Mouse (Mus musculus) embryonic facial prominence, embryonic 15.5 days (tissue): ENCODE results near the gene Spg7. TPM values are rescaled to one million over a fixed set of nuclear protein-coding genes. Genes with fewer than 3 reads are reported as not detected.
A peak's percentile ranks its signal among the peaks of the same experiment; 100 is the strongest.

Experiments used
- ATAC-seq: fragments of 200-750 bp; cut with Nextera tagmentation; 2 replicates; pipeline ENCODE4 v1.8.0; 2017; ENCODE audit warnings: low read depth, moderate TSS enrichment; ENCODE audit not compliant: insufficient number of reproducible peaks, low FRiP score, low TSS enrichment
- H3K27ac ChIP-seq: fragments of 300-500 bp; sonication (generic); replicated peaks from 2 replicates; pipeline ENCODE4 v1.5.1; 2015; ENCODE audit warnings: mild to moderate bottlenecking, inconsistent platforms
- H3K27me3 ChIP-seq: fragments of 300-500 bp; sonication (generic); 2 replicates; pipeline ENCODE4 v1.6.1; 2015; ENCODE audit warnings: inconsistent platforms
- H3K36me3 ChIP-seq: fragments of 300-500 bp; sonication (generic); 2 replicates; pipeline ENCODE4 v1.6.1; 2015; ENCODE audit warnings: mild to moderate bottlenecking, inconsistent platforms
- H3K4me1 ChIP-seq: fragments of 300-500 bp; sonication (generic); 2 replicates; pipeline ENCODE4 v1.6.1; 2015; ENCODE audit warnings: inconsistent platforms
- H3K4me2 ChIP-seq: fragments of 300-500 bp; sonication (generic); replicated peaks from 2 replicates; pipeline ENCODE4 v1.6.1; 2015; ENCODE audit warnings: mild to moderate bottlenecking, inconsistent platforms
- H3K4me3 ChIP-seq: fragments of 300-500 bp; sonication (generic); replicated peaks from 2 replicates; pipeline ENCODE4 v1.5.1; 2015; ENCODE audit warnings: mild to moderate bottlenecking, inconsistent platforms
- H3K9ac ChIP-seq: fragments of 300-500 bp; sonication (generic); 2 replicates; pipeline ENCODE4 v1.6.1; 2015; ENCODE audit warnings: inconsistent platforms
- H3K9me3 ChIP-seq: fragments of 300-500 bp; sonication (generic); replicated peaks from 2 replicates; pipeline ENCODE4 v1.6.1; 2016; ENCODE audit warnings: inconsistent platforms
- WGBS: fragments of 180-500 bp; shearing (Covaris S2); methylation state at CpG from one replicate; pipeline ENCODE4 v1.1.7; 2015; 5-methylcytosine and 5-hydroxymethylcytosine counted together
- polyA plus RNA-seq: library from polyadenylated mRNA; unstranded; fragments of >200 nt; fragmentation: Nextera tagmentation; extraction: Ambion mirVana; gene quantifications from 2 replicates; pipeline ENCODE4 v1.2.1, GENCODE M21; 2015

The Spg7 gene
- polyA plus RNA-seq, 1 experiment from 2014 or later, result 41.5 TPM

DNA sequence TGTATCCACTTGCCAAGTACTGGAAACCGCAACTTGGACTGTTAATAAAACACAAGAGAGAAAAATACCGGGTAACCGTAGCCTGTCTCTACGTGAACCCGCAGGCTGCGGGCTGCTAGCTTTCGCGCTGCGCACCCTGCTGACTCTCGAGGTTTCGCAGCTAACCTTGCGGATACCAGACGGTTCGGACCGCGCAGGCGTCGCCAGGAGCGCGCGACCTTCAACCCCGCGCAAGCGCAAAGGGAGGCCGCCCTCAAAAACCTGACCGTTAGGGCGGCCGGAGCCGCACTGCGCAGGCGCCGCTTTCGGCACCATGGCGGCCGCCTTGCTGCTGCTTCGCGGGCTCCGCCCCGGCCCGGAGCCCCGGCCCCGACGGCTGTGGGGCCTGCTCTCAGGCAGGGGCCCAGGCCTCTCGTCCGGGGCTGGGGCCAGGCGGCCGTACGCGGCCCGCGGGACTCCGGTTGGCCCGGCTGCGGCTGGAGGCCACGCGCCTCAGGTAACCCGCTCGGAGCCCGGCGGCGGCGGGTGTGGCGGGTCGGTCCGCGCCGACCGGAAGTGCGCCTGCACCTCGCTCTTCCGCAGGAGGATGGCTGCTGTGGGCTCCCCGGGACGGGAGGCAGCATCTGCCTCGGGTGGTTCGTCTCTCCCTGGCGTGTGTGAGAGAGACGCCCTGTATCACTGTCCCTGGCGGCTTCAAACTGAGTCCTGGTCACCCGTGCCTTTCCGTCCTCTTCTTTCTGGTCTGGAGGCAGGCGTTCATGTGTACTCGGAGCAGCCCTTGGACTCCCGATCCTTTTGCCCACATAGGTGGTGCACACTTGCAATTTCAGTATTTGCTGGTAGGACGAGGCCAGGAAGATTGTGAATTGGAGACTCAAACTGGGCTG, 2.7 kb downstream of the Spg7 start:
- Histone ChIP-seq H3K9ac (peak overlapping the region; percentile 96), H3K9me3 (no peaks in the 10 kb centered on the region), H3K4me2 (peak overlapping the region; percentile 69), H3K36me3 (0 out of 2 replicates have a peak, but pooled peaks cover 11% of the 10 kb centered on the region), H3K4me3 (peak overlapping the region; percentile 95), H3K4me1 (peaks cover 27% of the 10 kb centered on the region), H3K27me3 (no peaks in the 10 kb centered on the region), H3K27ac (peak overlapping the region; percentile 95)
- under 1% methylated on average over 84 of the region's 84 CpGs for WGBS
- peak; percentile 98 for ATAC-seq

DNA sequence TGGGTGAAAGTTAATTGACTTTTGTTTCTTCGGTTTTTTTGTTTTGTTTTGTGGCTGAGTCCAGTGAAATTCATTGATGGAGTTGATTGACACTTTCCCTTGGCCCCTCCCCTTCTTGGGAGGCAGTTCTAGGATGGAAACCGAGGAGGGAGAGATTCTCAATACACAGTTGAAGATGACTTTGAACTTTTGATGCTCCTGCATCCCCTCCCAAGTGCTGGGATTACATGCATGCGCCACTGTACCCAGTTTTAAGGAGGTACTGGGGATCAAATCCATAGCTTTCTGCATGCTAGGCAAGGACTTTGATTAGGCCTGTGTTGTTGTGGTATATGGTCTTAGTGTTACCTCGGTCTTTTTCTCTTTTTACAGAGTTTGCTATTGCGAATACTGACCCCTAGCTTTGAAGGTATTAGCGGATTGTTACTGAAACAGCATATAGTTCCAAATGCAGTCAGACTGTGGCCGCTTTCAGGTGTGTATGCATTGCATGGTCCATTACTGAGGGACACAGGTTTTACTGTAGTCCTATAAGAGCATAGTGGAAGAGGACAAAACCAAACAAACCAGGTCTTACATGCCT, 3.5 kb downstream of the Spg7 start:
- H3K9me3 ChIP-seq, result no peaks in the 10 kb centered on the region
- H3K9ac ChIP-seq, result peak overlapping the region; percentile 96
- H3K4me2 ChIP-seq, result peak overlapping the region; percentile 69
- no peak for ATAC-seq
- H3K4me3 ChIP-seq, result peak overlapping the region; percentile 95
- H3K4me1 ChIP-seq, result peaks cover 27% of the 10 kb centered on the region
- peaks cover 12% of the 10 kb centered on the region; the same call in 1 of the 2 replicates for H3K36me3 ChIP-seq
- WGBS, result 30% methylated on average over 7 of the region's 7 CpGs
- peak overlapping the region; percentile 95 for H3K27ac ChIP-seq
- H3K27me3 ChIP-seq, result no peaks in the 10 kb centered on the region

DNA sequence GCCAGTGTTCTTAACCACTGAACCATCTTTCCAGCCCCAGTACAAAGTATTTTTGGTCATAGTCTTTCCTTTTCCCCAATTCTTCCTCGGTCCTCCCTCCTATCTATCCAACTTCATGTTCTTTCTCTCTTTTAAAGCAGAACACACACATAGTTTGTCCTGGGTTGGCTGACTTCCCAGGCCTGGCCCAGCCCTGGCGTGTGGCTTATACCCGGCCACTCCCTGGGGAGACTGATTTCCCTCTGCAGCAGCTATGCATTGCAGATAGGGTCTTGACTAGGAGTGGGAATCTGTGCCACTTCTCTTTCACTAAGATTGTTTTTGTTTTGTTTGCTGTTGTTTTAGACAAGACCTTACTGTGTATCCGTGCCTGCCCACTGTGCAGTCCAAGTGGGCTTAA, 8.4 kb downstream of the Spg7 start:
- H3K9ac ChIP-seq, result no peak overlapping the region
- no peaks in the 10 kb centered on the region for H3K27me3 ChIP-seq
- no peak for ATAC-seq
- peaks cover 13% of the 10 kb centered on the region for H3K4me1 ChIP-seq
- peaks cover 46% of the 10 kb centered on the region for H3K36me3 ChIP-seq
- 69% methylated on average over 4 of the region's 4 CpGs for WGBS
- no peak overlapping the region for H3K27ac ChIP-seq
- no peak overlapping the region for H3K4me2 ChIP-seq
- H3K4me3 ChIP-seq, result no peak overlapping the region
- no peaks in the 10 kb centered on the region for H3K9me3 ChIP-seq

DNA sequence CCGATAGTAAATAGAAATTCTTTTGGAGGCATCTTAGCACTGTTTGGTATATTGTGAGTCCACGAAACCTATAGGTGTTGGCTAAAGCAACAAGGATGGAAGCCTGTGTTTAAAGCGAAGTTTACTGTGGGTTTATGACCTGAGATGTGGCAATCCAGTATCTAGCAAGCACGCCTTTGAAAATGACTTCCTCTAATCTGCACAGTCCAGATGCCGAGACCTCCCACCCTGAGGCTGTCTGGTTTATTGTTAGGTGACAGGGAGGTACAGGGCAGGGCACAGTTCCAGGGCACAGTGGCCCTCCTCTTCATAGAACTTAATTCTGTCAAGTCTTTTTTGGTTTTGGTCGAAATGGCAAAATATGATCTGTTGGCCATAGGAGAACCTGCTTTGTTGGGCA, 14.5 kb downstream of the Spg7 start:
- no peak overlapping the region for H3K4me2 ChIP-seq
- no peaks in the 10 kb centered on the region for H3K9me3 ChIP-seq
- no peaks in the 10 kb centered on the region for H3K27me3 ChIP-seq
- 91% methylated on average over 6 of the region's 6 CpGs for WGBS
- H3K4me3 ChIP-seq, result no peak overlapping the region
- peaks cover 87% of the 10 kb centered on the region for H3K36me3 ChIP-seq
- no peak overlapping the region for H3K9ac ChIP-seq
- H3K4me1 ChIP-seq, result no peaks in the 10 kb centered on the region
- no peak overlapping the region for H3K27ac ChIP-seq
- no peak for ATAC-seq

DNA sequence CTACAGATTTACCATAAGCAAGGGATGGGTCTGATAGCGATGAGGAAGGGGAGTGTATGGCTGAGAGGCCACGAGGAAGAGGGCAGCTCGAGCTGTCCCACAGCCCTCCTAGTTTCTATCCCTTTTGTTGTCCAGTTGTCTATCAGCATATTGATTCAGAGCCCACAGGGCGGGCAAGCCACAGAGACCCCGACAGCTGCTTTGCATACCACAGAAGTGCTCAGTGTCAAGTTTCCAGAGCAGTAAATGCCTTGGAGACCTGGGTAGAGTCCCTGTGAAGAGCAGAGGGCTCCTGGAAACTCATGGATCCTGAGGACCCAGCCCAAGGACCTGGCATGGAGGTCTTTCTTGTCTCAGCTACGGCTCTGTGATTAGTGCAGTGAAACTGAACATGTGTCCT, 20.3 kb downstream of the Spg7 start:
- 73% methylated on average over 6 of the region's 6 CpGs for WGBS
- Histone ChIP-seq H3K4me3 (no peak overlapping the region), H3K27me3 (no peaks in the 10 kb centered on the region), H3K4me1 (no peaks in the 10 kb centered on the region), H3K9ac (no peak overlapping the region), H3K9me3 (no peaks in the 10 kb centered on the region), H3K4me2 (no peak overlapping the region), H3K36me3 (peaks cover 93% of the 10 kb centered on the region), H3K27ac (no peak overlapping the region)
- no peak for ATAC-seq

DNA sequence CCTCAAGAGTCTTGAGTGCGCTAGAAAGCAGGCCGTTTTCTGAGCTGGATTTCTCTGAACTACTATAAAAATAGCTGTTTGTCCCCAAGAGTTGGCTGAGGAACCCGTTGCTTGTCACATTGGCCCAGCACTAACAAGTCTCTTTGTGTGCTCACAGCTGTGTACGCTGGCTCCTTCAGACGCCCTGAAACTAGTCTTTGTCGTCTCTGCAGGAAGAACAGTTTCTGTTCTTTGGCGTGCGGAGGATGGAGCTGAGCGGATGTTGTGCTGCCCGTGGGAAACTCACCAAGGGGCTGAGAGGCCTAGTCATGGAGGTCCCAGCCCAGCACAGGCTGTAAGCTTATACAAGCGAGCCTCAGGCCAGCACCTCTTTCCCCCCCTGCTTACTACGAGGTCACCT, 20.9 kb downstream of the Spg7 start:
- WGBS, result 89% methylated on average over 12 of the region's 12 CpGs

DNA sequence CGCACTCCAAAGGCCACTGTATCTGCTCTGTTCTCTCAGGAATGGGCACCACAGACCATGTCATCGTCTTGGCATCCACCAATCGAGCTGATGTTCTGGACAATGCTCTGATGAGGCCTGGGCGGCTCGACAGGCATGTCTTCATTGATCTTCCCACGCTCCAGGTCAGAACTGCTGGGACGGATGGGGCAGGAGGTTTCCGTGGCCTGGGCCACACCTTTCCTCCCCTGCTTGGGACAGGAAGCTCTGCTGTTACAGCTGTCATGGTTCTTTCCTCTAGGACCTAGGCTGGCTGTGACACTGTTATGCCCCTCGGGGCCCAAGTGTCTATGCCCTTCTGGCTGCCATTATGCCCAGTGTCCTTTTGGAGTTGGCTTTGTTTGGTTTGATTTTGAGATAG, 24.5 kb downstream of the Spg7 start:
- H3K9ac ChIP-seq, result no peak overlapping the region
- no peak overlapping the region for H3K4me2 ChIP-seq
- peaks cover 96% of the 10 kb centered on the region for H3K36me3 ChIP-seq
- H3K4me1 ChIP-seq, result no peaks in the 10 kb centered on the region
- H3K27ac ChIP-seq, result no peak overlapping the region
- ATAC-seq, result no peak
- no peak overlapping the region for H3K4me3 ChIP-seq
- H3K27me3 ChIP-seq, result no peaks in the 10 kb centered on the region
- WGBS, result 81% methylated on average over 9 of the region's 9 CpGs
- no peaks in the 10 kb centered on the region for H3K9me3 ChIP-seq

More for the DNA sequence above, 20.9 kb downstream of the Spg7 start:
- H3K4me1 ChIP-seq, result no peaks in the 10 kb centered on the region
- H3K4me2 ChIP-seq, result no peak overlapping the region
- no peaks in the 10 kb centered on the region for H3K9me3 ChIP-seq
- H3K36me3 ChIP-seq, result peaks cover 95% of the 10 kb centered on the region
- H3K9ac ChIP-seq, result no peak overlapping the region
- no peak for ATAC-seq
- no peak overlapping the region for H3K27ac ChIP-seq
- no peaks in the 10 kb centered on the region for H3K27me3 ChIP-seq
- H3K4me3 ChIP-seq, result no peak overlapping the region

DNA sequence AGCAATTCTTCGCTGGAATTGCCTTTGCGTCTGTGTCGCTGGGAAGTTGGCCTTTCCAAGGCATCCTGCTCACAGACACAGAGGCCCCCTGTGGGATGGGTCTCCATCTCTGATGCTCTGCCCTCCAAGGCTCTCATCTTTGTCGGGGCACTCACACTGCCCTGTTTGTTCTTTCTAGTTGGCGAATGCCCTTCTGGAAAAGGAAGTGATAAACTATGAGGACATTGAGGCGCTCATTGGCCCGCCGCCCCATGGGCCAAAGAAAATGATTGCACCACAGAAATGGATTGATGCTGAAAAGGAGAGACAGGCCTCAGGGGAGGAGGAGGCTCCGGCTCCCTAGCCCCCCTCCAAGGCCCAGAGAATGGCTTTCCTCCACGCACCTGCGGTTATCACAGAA, 34.5 kb downstream of the Spg7 start:
- Histone ChIP-seq H3K27me3 (no peaks in the 10 kb centered on the region), H3K27ac (no peak overlapping the region), H3K9ac (no peak overlapping the region), H3K4me1 (peaks cover 12% of the 10 kb centered on the region), H3K9me3 (no peaks in the 10 kb centered on the region), H3K36me3 (peaks cover 43% of the 10 kb centered on the region), H3K4me2 (no peak overlapping the region), H3K4me3 (no peak overlapping the region)
- 88% methylated on average over 11 of the region's 11 CpGs for WGBS
- no peak for ATAC-seq

DNA sequence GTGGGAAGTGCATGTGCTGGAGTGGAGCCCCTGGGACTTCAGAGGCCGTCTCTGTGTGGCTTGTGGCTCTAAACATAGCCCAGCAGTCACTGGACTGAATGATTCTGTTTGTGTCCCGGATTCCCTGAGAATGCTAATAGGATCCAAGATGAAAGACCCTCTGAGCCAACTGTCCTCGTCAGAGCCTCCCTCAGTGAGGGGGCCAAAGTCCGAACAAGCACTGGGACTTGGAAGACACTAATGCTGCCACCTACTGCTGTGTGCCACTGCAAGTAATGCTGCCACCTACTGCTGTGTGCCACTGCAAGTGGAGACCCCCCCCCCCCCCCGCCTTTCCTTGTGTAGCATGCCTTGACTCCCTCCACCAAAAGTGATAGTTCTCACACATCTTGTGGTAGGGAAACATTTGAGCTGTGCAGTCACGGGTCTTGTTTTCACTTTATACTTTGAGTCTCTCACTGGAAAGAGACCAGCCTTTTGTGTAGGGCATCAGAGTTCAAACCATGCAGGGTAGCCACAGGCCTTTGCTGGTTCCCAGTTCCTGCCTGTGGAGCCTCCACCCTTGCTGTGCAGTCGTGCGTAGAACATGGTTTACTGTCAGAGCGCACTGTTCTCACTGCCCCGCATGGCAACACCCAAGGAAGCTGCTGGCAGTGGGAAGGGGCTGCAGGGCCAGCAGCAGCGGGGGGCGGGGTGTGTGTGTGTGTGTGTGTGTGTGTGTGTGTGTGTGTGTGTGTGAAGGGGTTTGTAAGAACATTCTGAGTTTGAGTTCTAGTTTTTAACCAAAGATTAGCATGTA, 35.2 kb downstream of the Spg7 start:
- 78% methylated on average over 12 of the region's 12 CpGs for WGBS

DNA sequence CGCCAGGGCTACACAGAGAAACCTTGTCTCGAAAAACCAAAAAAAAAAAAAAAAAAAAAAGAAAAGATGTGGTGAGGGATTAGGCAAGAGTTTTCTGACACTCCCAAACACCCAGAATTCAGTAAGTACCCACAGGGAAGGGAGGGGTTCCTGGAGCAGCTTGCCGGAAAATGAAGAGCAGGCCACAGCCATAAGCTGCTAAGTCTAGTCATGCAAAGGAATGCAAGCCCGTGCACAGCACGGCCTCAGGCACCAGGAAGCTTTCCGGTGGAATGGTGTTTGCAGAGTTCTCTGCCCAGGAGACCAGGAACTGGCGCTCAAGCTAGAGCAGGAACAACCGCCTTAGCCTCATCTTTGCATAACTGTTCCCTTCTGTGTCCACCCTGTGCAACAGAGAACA, 37.5 kb downstream of the Spg7 start:
- H3K9me3 ChIP-seq, result no peaks in the 10 kb centered on the region
- 17% methylated on average over 8 of the region's 8 CpGs for WGBS
- no peaks in the 10 kb centered on the region for H3K27me3 ChIP-seq
- H3K4me1 ChIP-seq, result peaks cover 26% of the 10 kb centered on the region
- H3K4me2 ChIP-seq, result peak overlapping the region; percentile 17; the same call in 1 of the 2 replicates
- no peak for ATAC-seq
- H3K27ac ChIP-seq, result peak overlapping the region; percentile 88
- peaks cover 40% of the 10 kb centered on the region for H3K36me3 ChIP-seq
- no peak overlapping the region for H3K9ac ChIP-seq
- H3K4me3 ChIP-seq, result no peak overlapping the region

More for the DNA sequence above, 35.2 kb downstream of the Spg7 start:
- H3K27ac ChIP-seq, result no peak overlapping the region
- H3K9ac ChIP-seq, result no peak overlapping the region
- no peak overlapping the region for H3K4me2 ChIP-seq
- no peak overlapping the region for H3K4me3 ChIP-seq
- H3K36me3 ChIP-seq, result peaks cover 42% of the 10 kb centered on the region
- H3K4me1 ChIP-seq, result peaks cover 12% of the 10 kb centered on the region
- H3K27me3 ChIP-seq, result no peaks in the 10 kb centered on the region
- no peaks in the 10 kb centered on the region for H3K9me3 ChIP-seq
- ATAC-seq, result no peak

DNA sequence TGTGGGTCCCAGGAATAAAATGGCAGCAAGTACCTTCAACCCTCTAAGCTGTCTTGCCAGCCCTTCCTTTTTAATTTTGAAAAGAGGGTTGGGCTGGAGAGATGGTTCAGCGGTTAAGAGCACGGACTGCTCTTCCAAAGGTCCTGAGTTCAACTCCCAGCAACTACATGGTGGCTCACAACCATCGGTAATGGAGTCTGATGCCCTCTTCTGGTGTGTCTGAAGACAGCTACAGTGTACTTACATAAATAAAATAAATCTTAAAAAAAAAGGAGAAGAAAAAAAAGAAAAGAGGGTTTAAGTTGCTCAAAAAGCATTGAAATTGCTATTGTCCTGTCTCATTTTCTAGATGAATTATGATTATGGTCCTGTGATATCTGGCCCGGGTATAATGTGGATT, 38.5 kb downstream of the Spg7 start:
- Histone ChIP-seq H3K27me3 (no peaks in the 10 kb centered on the region), H3K9ac (no peak overlapping the region), H3K27ac (peak overlapping the region; percentile 88; the same call in 1 of the 2 replicates), H3K4me3 (no peak overlapping the region), H3K36me3 (peaks cover 41% of the 10 kb centered on the region), H3K4me1 (peaks cover 26% of the 10 kb centered on the region), H3K4me2 (peak overlapping the region; percentile 73; the same call in 1 of the 2 replicates), H3K9me3 (no peaks in the 10 kb centered on the region)
- no peak for ATAC-seq
- 83% methylated on average over 4 of the region's 4 CpGs for WGBS
